Mouse (Mus musculus) large intestine, adult 2 months (tissue): ENCODE data around the gene Endov. TPM values are rescaled to one million over a fixed set of nuclear protein-coding genes. Genes with fewer than 3 reads are reported as not detected.

Source experiments
- DNase-seq: peaks from one replicate; pipeline ENCODE4 v3.0.0-alpha.2; 2012; ENCODE audit warnings: low read depth, low spot score
- WGBS: fragments of 180-500 bp; shearing (Covaris S2); methylation state at CpG from one replicate; pipeline ENCODE4 v1.1.7; 2018; 5-methylcytosine and 5-hydroxymethylcytosine counted together
- polyA plus RNA-seq: library from polyadenylated mRNA; depleted of rRNA; stranded (reverse); fragments of >200 nt; gene quantifications from 2 replicates; pipeline ENCODE4 v1.2.3, GENCODE M21; 2012

Endov gene
- polyA plus RNA-seq, 1 experiment, result 16.0 TPM

- 55% methylated on average over 14 of the region's 16 CpGs for WGBS
- no peak for DNase-seq
Measured at GRCm38 (mm10) chr11:119543816-119544517, 52.8 kb downstream of the Endov start.

- DNase-seq, result no peak
- WGBS, result 82% methylated on average over 15 of the region's 15 CpGs
Measured at GRCm38 (mm10) chr11:119544518-119545105, 53.5 kb downstream of the Endov start.

- DNase-seq, result no peak
- WGBS, result 55% methylated on average over 3 of the region's 3 CpGs
Measured at GRCm38 (mm10) chr11:119545281-119545680, 54.1 kb downstream of the Endov start.

- 13% methylated on average over 10 of the region's 10 CpGs for WGBS
- no peak for DNase-seq
Measured at GRCm38 (mm10) chr11:119545741-119546495, 54.8 kb downstream of the Endov start.

- no peak for DNase-seq
- WGBS, result 4% methylated on average over 46 of the region's 46 CpGs
Measured at GRCm38 (mm10) chr11:119546496-119547182, 55.5 kb downstream of the Endov start.

- DNase-seq, result no peak
- WGBS, result under 1% methylated on average over 90 of the region's 90 CpGs
Measured at GRCm38 (mm10) chr11:119547183-119547921, 56.2 kb downstream of the Endov start, which contains the start of gene Nptx1. TSS of gene Nptx1 (minus strand) at chr11:119547753.

- DNase-seq, result no peak
- 2% methylated on average over 39 of the region's 39 CpGs for WGBS
Measured at GRCm38 (mm10) chr11:119547951-119548591, 56.9 kb downstream of the Endov start.

GRCm38 (mm10) chr11:119548741-119549370 is 57.7 kb downstream of the Endov start:
- DNase-seq, result no peak
- 3% methylated on average over 37 of the region's 37 CpGs for WGBS

GRCm38 (mm10) chr11:119549371-119549811 is 58.2 kb downstream of the Endov start:
- 3% methylated on average over 43 of the region's 43 CpGs for WGBS
- no peak for DNase-seq

GRCm38 (mm10) chr11:119550546-119551335 is 59.6 kb downstream of the Endov start:
- DNase-seq, result no peak
- WGBS, result 45% methylated on average over 10 of the region's 10 CpGs

GRCm38 (mm10) chr11:119551468-119551867 is 60.3 kb downstream of the Endov start:
- WGBS, result 73% methylated on average over 3 of the region's 3 CpGs
- DNase-seq, result no peak

GRCm38 (mm10) chr11:119552301-119552700 is 61.2 kb downstream of the Endov start:
- no peak for DNase-seq
- 30% methylated on average over 1 of the region's 1 CpGs for WGBS

GRCm38 (mm10) chr11:119552902-119553802 is 62.0 kb downstream of the Endov start:
- no peak for DNase-seq
- WGBS, result 42% methylated on average over 9 of the region's 9 CpGs

GRCm38 (mm10) chr11:119554706-119555105 is 63.6 kb downstream of the Endov start:
- no peak for DNase-seq
- WGBS, result 75% methylated on average over 7 of the region's 7 CpGs

- 75% methylated on average over 7 of the region's 7 CpGs for WGBS
- DNase-seq, result no peak
Measured at GRCm38 (mm10) chr11:119555170-119555569, 64.0 kb downstream of the Endov start.

GRCm38 (mm10) chr11:119557940-119558869 is 67.1 kb downstream of the Endov start:
- no peak for DNase-seq
- 35% methylated on average over 17 of the region's 17 CpGs for WGBS
